In the genomic region with DNA sequence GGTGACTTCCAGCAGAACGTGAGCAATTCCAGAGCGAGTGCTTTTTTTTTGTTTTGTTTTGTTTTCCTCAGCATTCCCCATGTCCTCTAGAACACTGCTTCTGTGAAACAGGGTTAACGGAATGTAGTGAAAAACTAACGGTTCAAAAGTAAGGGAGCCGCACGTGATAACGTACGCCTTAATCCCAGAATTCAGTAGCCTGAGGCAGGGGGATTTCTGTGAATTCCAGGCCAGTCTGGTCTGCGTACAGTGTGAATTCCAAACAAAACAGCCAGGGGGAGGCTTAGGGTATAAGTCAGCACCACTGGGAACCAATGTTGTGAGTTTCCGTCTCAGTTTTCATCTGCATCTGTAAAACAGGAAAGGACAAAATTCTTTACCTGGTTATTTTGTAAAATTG, we compare ENCODE assay signal across 8 mouse cellular contexts. TPM values are rescaled to one million over a fixed set of nuclear protein-coding genes. Genes with fewer than 3 reads are reported as not detected.
DNase-seq lines count a peak whose midpoint lies in the region; ATAC-seq and TF ChIP-seq lines count a peak whose summit lies in the region.

No protein-coding gene starts in this region.

- H3K9ac ChIP-seq in forebrain, embryonic 12.5 days, result peak overlapping the region; percentile 70
- H3K9ac ChIP-seq in midbrain, embryonic 15.5 days, result peak overlapping the region; percentile 71

- H3K36me3 ChIP-seq in G1E (replicated peaks), result peaks cover 19% of the 10 kb centered on the region
- peaks cover 17% of the 10 kb centered on the region for H3K36me3 ChIP-seq in forebrain, embryonic 12.5 days (replicated peaks)
- H3K36me3 ChIP-seq in midbrain, embryonic 15.5 days (replicated peaks), result peaks cover 10% of the 10 kb centered on the region; the same call in 1 of the 2 replicates

- peak overlapping the region; percentile 95 for H3K27ac ChIP-seq in gastrocnemius, adult 2 months
- peak overlapping the region; percentile 91 for H3K27ac ChIP-seq in forebrain, embryonic 12.5 days
- peak overlapping the region; percentile 91 for H3K27ac ChIP-seq in midbrain, embryonic 15.5 days

- intact Hi-C loops in gastrocnemius, adult 2 months (cut with DNase I), result no loop called here
- intact Hi-C loops in gastrocnemius, postnatal 36 days (cut with DNase I), result no loop called here

- ATAC-seq in G1E (ENCODE audit: extremely low read depth, insufficient number of reproducible peaks, low FRiP score, poor library complexity, severe bottlenecking), result no peak; the same call in 1 of the 2 replicates
- peak; percentile 65 for ATAC-seq in forebrain, embryonic 12.5 days (ENCODE audit: low FRiP score)
- ATAC-seq in midbrain, embryonic 15.5 days (replicated peaks), result peak; percentile 82

- peak overlapping the region; percentile 83 for H3K4me3 ChIP-seq in gastrocnemius, adult 2 months
- H3K4me3 ChIP-seq in G1E (ENCODE audit: low read depth, low read length), result peak overlapping the region; percentile 92
- peak overlapping the region; percentile 75 for H3K4me3 ChIP-seq in forebrain, embryonic 12.5 days (replicated peaks)
- H3K4me3 ChIP-seq in midbrain, embryonic 15.5 days, result peak overlapping the region; percentile 60

- peaks cover 19% of the 10 kb centered on the region for H3K4me1 ChIP-seq in G1E (ENCODE audit: insufficient read depth, low read depth, low read length)
- peaks cover 12% of the 10 kb centered on the region for H3K4me1 ChIP-seq in forebrain, embryonic 12.5 days
- H3K4me1 ChIP-seq in midbrain, embryonic 15.5 days, result peaks cover 17% of the 10 kb centered on the region

- no peak for DNase-seq in gastrocnemius, adult 2 months
- DNase-seq in gastrocnemius, postnatal 36 days, result no peak
- DNase-seq in G1E (ENCODE audit: low spot score), result no peak
- peak; percentile 12 to 32 for DNase-seq in kidney, postnatal 36 days
- DNase-seq in thymus, adult 18-20 months, result no peak
- no peak for DNase-seq in natural killer cell, adult 2 months (ENCODE audit: low spot score in 2 of 2)

- peaks cover 15% of the 10 kb centered on the region for H3K27me3 ChIP-seq in G1E (ENCODE audit: insufficient read depth, low read length)
- H3K27me3 ChIP-seq in forebrain, embryonic 12.5 days, result peaks cover 8% of the 10 kb centered on the region; the same call in 1 of the 2 replicates
- H3K27me3 ChIP-seq in midbrain, embryonic 15.5 days (replicated peaks), result no peaks in the 10 kb centered on the region

- 20% methylated on average over 10 of the region's 10 CpGs for WGBS in forebrain, embryonic 12.5 days
- 9% methylated on average over 10 of the region's 10 CpGs for WGBS in midbrain, embryonic 15.5 days

- H3K9me3 ChIP-seq in G1E (replicated peaks), result no peaks in the 10 kb centered on the region
- no peaks in the 10 kb centered on the region for H3K9me3 ChIP-seq in forebrain, embryonic 12.5 days
- no peaks in the 10 kb centered on the region for H3K9me3 ChIP-seq in midbrain, embryonic 15.5 days

- TF ChIP-seq CTCF in gastrocnemius, adult 2 months (IDR thresholded peaks at IDR 0.05), result peak; percentile 21; the same call in 1 of the 2 replicates
- TF ChIP-seq CTCF in G1E (IDR thresholded peaks at IDR 0.05; ENCODE audit: low read depth, low read length), result no peak

- H3K4me2 ChIP-seq in forebrain, embryonic 12.5 days, result peak overlapping the region; percentile 59
- peak overlapping the region; percentile 62 for H3K4me2 ChIP-seq in midbrain, embryonic 15.5 days

RNA-seq across cellular contexts. Expression of a gene that starts 0.5 kb away (rescaled TPM):
- 100 to 1,000 TPM; 101 to 119 TPM for total RNA-seq in gastrocnemius, adult 2 months (2021)
- total RNA-seq in gastrocnemius, postnatal 36 days (2021), result 100 to 1,000 TPM in 1 of 2 experiments, 10 to 100 TPM in 1; 88.9 to 106 TPM
- total RNA-seq in G1E (2014; fragmentation: Nextera tagmentation) (56.7 and 65.5 TPM in 2 replicates), G1E (2017) (95.8 and 106 TPM in 2 replicates)
- polyA plus RNA-seq in G1E (2012), result 68.5 and 73.5 TPM in 2 replicates
- 113 and 119 TPM in 2 replicates for polyA plus RNA-seq in forebrain, embryonic 12.5 days (2016; fragmentation: Nextera tagmentation; extraction: Ambion mirVana)
- 117 and 125 TPM in 2 replicates for polyA plus RNA-seq in midbrain, embryonic 15.5 days (2015; fragmentation: Nextera tagmentation; extraction: Ambion mirVana)

RNA-seq across cellular contexts. Expression of a gene that starts 15.0 kb away (rescaled TPM):
- total RNA-seq in gastrocnemius, adult 2 months (2021), result 10 to 100 TPM; 16.0 to 18.2 TPM
- total RNA-seq in gastrocnemius, postnatal 36 days (2021), result 10 to 100 TPM; 13.9 to 14.4 TPM
- total RNA-seq in G1E (2014; fragmentation: Nextera tagmentation) (117 and 139 TPM in 2 replicates), G1E (2017) (114 and 120 TPM in 2 replicates)
- 110 and 130 TPM in 2 replicates for polyA plus RNA-seq in G1E (2012)
- 58.3 and 61.5 TPM in 2 replicates for polyA plus RNA-seq in forebrain, embryonic 12.5 days (2016; fragmentation: Nextera tagmentation; extraction: Ambion mirVana)
- polyA plus RNA-seq in midbrain, embryonic 15.5 days (2015; fragmentation: Nextera tagmentation; extraction: Ambion mirVana), result 29.2 and 29.9 TPM in 2 replicates

RNA-seq across cellular contexts. Expression of a gene that starts 18.3 kb away (rescaled TPM):
- 10 to 100 TPM; 18.9 to 22.9 TPM for total RNA-seq in gastrocnemius, adult 2 months (2021)
- total RNA-seq in gastrocnemius, postnatal 36 days (2021), result 10 to 100 TPM; 16.0 to 17.9 TPM
- total RNA-seq in G1E (2014; fragmentation: Nextera tagmentation) (17.5 and 17.8 TPM in 2 replicates), G1E (2017) (20.6 and 30.4 TPM in 2 replicates)
- 4.0 and 4.1 TPM in 2 replicates for polyA plus RNA-seq in G1E (2012)
- polyA plus RNA-seq in forebrain, embryonic 12.5 days (2016; fragmentation: Nextera tagmentation; extraction: Ambion mirVana), result 33.0 and 36.7 TPM in 2 replicates
- polyA plus RNA-seq in midbrain, embryonic 15.5 days (2015; fragmentation: Nextera tagmentation; extraction: Ambion mirVana), result 46.1 and 49.5 TPM in 2 replicates

RNA-seq across cellular contexts. Expression of a gene that starts 19.0 kb away (rescaled TPM):
- under 1 TPM; 0.22 to 0.71 TPM for total RNA-seq in gastrocnemius, adult 2 months (2021)
- total RNA-seq in gastrocnemius, postnatal 36 days (2021), result under 1 TPM; 0.36 to 0.72 TPM
- total RNA-seq in G1E (2014; fragmentation: Nextera tagmentation) (0.68 TPM in 1 of 2 replicates, not detected in the other), G1E (2017) (0.35 and 0.49 TPM in 2 replicates)
- polyA plus RNA-seq in G1E (2012), result not detected in 2 replicates
- polyA plus RNA-seq in forebrain, embryonic 12.5 days (2016; fragmentation: Nextera tagmentation; extraction: Ambion mirVana), result 5.9 and 6.5 TPM in 2 replicates
- 22.1 and 28.8 TPM in 2 replicates for polyA plus RNA-seq in midbrain, embryonic 15.5 days (2015; fragmentation: Nextera tagmentation; extraction: Ambion mirVana)

RNA-seq across cellular contexts. Expression of a gene that starts 31.1 kb away (rescaled TPM):
- not detected for total RNA-seq in gastrocnemius, adult 2 months (2021)
- total RNA-seq in gastrocnemius, postnatal 36 days (2021), result not detected
- total RNA-seq in G1E (2014; fragmentation: Nextera tagmentation) (not detected in 2 replicates), G1E (2017) (0.05 and 0.06 TPM in 2 replicates)
- not detected in 2 replicates for polyA plus RNA-seq in G1E (2012)
- 2.4 and 2.6 TPM in 2 replicates for polyA plus RNA-seq in forebrain, embryonic 12.5 days (2016; fragmentation: Nextera tagmentation; extraction: Ambion mirVana)
- polyA plus RNA-seq in midbrain, embryonic 15.5 days (2015; fragmentation: Nextera tagmentation; extraction: Ambion mirVana), result 1.9 TPM in 2 replicates

Comparison
In these comparisons a context has a peak if more than half of its experiments do, and no peak if none do; other contexts are left out.
1. DNase-seq: peak in kidney, postnatal 36 days (2 of 2); none in gastrocnemius, adult 2 months (single experiment), gastrocnemius, postnatal 36 days (0 of 2), G1E (single experiment), thymus, adult 18-20 months (0 of 2) and natural killer cell, adult 2 months (0 of 2).
2. RNA of a gene that starts 15.0 kb away (total RNA-seq): 114 to 139 TPM in G1E; 16.0 to 18.2 TPM in gastrocnemius, adult 2 months and 13.9 to 14.4 TPM in gastrocnemius, postnatal 36 days; every median in the first group is over 4 times any median in the second.
3. Peak in every context shown above with its lines, with median percentiles within 50 percentile points of each other: H3K27ac ChIP-seq and H3K4me3 ChIP-seq.